Mouse (Mus musculus) spleen, adult 12 weeks (tissue): ENCODE measurements around the gene Myo18a.

ENCODE experiments used
- DNase-seq: peaks from one replicate; pipeline ENCODE4 v3.0.0; 2022; ENCODE audit warnings: low spot score

The Myo18a gene

GRCm38 (mm10) chr11:77900696-77901095 lies 137.7 kb downstream of the Myo18a start:
- no peak for DNase-seq

GRCm38 (mm10) chr11:77901366-77901765 lies 138.3 kb downstream of the Myo18a start:
- DNase-seq, result no peak

DNA sequence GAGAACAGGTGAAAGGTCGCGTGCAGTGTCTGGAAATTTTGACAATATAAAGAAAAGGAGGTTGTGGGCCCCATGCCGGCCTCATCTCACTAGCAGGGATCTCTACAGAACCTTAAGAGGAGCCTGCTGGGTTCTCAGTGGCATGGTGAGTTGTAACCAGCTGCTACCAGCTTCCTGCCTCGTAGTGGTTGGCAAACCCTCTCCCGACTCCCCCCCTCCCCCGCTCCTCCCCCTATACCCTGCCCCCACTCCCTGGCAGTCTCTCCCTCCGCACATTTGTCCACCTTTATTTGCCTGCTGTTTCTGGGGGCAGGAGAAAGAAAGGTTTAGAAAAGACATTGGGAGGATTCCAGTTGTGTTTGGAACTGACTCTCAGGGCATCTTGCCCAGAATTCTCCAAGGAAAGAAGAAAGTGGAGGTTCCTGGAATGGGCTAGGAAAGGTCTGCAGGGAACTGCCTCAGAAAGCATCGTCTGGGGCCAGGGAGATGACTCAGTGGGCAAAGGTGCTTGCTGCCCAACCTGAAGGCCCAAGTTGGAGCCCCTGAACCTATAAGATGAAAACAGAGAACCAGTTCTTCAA lies 138.8 kb downstream of the Myo18a start:
- DNase-seq, result no peak

- DNase-seq, result no peak
These were observed 140.7 kb downstream of the Myo18a start for GRCm38 (mm10) chr11:77903761-77904160.

GRCm38 (mm10) chr11:77904707-77905106 lies 141.7 kb downstream of the Myo18a start:
- DNase-seq, result no peak

GRCm38 (mm10) chr11:77906097-77906687 lies 143.1 kb downstream of the Myo18a start:
- no peak for DNase-seq

DNA sequence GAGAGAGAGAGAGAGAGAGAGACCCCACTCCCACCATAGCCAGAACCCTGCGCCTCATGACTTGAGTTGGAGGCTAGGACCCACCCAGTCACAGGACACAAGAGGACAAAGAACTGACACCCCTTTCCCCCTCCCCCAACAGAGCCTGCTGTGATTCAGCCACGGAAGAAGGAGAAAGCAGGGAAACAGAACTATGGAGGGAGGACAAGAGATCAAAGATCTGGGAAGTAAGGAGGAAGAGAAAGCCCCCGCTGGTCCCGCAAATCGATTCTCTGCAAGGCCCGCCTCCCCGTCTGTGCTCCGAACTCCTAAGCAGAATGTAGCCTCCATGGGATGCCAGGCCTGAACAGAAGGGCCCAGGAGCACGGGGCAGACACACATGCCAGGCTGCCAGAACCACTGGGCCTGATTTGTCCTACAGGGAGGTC lies 143.7 kb downstream of the Myo18a start:
- no peak for DNase-seq

- no peak for DNase-seq
These were observed 145.4 kb downstream of the Myo18a start for GRCm38 (mm10) chr11:77908468-77908867.

DNA sequence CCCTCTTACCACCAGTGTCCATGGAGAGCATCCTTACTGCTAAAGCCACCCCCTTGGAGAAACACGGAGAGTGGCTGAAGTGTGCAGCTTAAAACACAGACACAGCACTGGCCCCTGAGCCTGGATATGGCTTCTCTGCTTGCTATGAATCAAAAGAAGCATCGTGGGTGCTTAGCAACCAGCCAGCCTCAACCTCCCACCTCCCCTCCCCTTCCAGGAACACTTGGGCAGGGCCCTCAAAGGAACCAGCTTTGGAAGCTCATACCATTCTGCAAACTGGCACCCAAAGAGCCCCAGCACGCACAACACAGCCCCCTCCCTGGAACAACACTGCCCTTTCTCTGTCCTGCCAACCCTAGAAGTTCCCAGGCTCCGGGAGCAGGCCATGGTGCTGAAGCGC lies 146.3 kb downstream of the Myo18a start:
- no peak for DNase-seq

GRCm38 (mm10) chr11:77909776-77910175 lies 146.7 kb downstream of the Myo18a start:
- DNase-seq, result no peak

DNA sequence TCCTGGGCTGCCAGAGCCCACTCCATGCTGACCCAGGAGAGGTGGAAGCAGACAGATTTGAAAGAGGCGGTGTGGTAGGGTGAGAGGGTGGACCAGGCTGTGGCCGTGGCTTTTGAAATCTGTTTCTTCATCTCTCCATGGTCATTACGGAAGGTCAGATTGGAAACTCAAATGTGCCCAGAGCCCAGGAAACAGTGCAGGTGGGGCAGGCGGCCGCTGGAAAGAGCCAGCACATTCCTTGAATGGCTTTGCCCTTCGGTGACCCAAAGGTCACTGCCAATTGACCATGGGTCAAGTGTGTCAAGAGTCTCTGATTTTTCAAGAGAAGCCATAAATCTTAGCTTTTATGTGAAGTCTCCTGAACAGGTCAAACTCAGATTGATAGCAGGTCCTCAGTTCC lies 150.5 kb downstream of the Myo18a start:
- no peak for DNase-seq

DNA sequence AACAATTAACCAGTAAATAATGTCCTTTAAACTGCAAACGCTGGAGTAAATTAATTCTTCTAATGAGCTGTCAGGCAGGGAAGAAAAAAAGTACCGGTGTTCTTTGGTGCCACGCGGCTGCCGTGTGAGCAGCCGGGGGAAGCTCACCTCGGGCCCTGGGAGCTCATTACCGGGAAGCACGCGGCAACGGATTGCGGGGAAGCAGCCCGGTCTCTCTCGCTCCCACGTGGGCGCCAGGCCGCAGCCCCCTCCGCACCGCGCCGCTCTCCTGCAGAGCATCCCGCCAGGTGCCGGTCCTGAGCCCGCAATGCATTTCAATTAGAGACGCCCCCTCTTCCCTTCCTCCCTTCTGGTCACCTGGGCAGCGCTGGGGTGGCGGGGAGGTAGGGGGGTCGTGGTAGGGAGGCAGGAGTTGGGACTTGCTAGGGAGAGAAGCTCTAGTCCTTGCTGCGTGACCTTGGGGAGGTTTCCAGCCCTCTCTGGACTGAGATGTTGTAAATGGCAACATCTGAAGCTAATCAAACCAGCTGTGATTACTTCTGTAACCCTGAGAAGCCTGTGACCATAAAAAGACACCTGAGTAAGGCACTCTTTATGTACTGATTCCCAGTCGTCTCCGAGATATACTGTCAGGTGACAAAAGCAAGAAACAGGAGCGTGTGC lies 151.7 kb downstream of the Myo18a start:
- DNase-seq, result no peak
